Mouse (Mus musculus): ENCODE measurements around the gene Tmem186. TPM values are rescaled to one million over a fixed set of nuclear protein-coding genes. Genes with fewer than 3 reads are reported as not detected.

Tmem186 gene
- polyA plus RNA-seq (2014; fragmentation: Illumina TruSeq; extraction: RNeasy Lipid Tissue Mini Kit (QIAGEN cat#74804)): 12.5 TPM

GRCm38 (mm10) chr16:8637217-8638051 lies at the start of gene Tmem186, which contains the start of gene Pmm2:
TSS of gene Tmem186 (minus strand) at chr16:8637712.
TSS of gene Pmm2 (plus strand) at chr16:8637674.

GRCm38 (mm10) chr16:8680470-8680869 lies 43.0 kb upstream of the Tmem186 start, which contains the start of gene Gm5767:
TSS of gene Gm5767 (plus strand) at chr16:8680770.

GRCm38 (mm10) chr16:8671551-8672349 lies 34.2 kb upstream of the Tmem186 start, which contains the start of gene Carhsp1:
TSS of gene Carhsp1 (minus strand) at chr16:8672155.

Other genes with a start within 250 kb of the Tmem186 start
- gene Tmem114, start 212.6 kb downstream of the Tmem186 start, polyA plus RNA-seq (2014; fragmentation: Illumina TruSeq; extraction: RNeasy Lipid Tissue Mini Kit (QIAGEN cat#74804)): not detected
- 2.8 TPM for gene Mettl22, start 166.9 kb downstream of the Tmem186 start, polyA plus RNA-seq (2014; fragmentation: Illumina TruSeq; extraction: RNeasy Lipid Tissue Mini Kit (QIAGEN cat#74804))
- gene Abat, start 124.3 kb downstream of the Tmem186 start, polyA plus RNA-seq (2014; fragmentation: Illumina TruSeq; extraction: RNeasy Lipid Tissue Mini Kit (QIAGEN cat#74804)): 49.4 TPM
- 123 TPM for gene Pmm2, start within 50 bp of the Tmem186 start, polyA plus RNA-seq (2014; fragmentation: Illumina TruSeq; extraction: RNeasy Lipid Tissue Mini Kit (QIAGEN cat#74804))
- gene Carhsp1, start 34.4 kb upstream of the Tmem186 start, polyA plus RNA-seq (2014; fragmentation: Illumina TruSeq; extraction: RNeasy Lipid Tissue Mini Kit (QIAGEN cat#74804)): 79.7 TPM
- gene Gm5767, start 43.1 kb upstream of the Tmem186 start, polyA plus RNA-seq (2014; fragmentation: Illumina TruSeq; extraction: RNeasy Lipid Tissue Mini Kit (QIAGEN cat#74804)): not detected
- gene Usp7, start 154.6 kb upstream of the Tmem186 start, polyA plus RNA-seq (2014; fragmentation: Illumina TruSeq; extraction: RNeasy Lipid Tissue Mini Kit (QIAGEN cat#74804)): 292 TPM
- 152 TPM for gene 1810013L24Rik, start 192.4 kb upstream of the Tmem186 start, polyA plus RNA-seq (2014; fragmentation: Illumina TruSeq; extraction: RNeasy Lipid Tissue Mini Kit (QIAGEN cat#74804))

Measured in ovary, adult 10 weeks (tissue).